Mouse (Mus musculus): ENCODE measurements around the gene Olfr169.

Gene Olfr169

DNA sequence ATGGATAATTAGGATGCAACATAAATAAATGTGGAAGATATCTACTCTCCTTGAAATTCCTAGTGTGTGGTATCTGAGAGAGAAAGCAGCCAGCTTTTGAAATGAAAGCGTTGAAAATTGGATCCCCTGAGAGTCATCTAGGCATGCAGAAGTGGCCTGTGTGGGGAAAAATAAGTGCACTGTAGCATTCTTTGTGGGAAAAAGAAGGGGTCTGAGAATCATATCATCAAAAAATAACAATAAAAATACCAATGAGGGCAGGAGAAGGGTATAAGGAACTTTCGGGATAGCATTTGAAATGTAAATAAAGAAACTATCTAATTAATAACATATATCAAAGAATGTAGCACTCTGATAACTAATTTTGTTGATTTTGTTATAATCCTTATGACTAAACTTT is at the start of gene Olfr169:
Olfr169 (minus strand) TSS at position 101 of the 400 bp plus-strand sequence.
- 95% methylated on average over 2 of the region's 2 CpGs for WGBS

GRCm38 (mm10) chr16:19611782-19612181 is 40.2 kb upstream of the Olfr169 start, which contains the start of gene Olfr170:
Gene Olfr170, minus strand, starts transcription at chr16:19611882.
- WGBS = 98% methylated on average over 2 of the region's 2 CpGs

DNA sequence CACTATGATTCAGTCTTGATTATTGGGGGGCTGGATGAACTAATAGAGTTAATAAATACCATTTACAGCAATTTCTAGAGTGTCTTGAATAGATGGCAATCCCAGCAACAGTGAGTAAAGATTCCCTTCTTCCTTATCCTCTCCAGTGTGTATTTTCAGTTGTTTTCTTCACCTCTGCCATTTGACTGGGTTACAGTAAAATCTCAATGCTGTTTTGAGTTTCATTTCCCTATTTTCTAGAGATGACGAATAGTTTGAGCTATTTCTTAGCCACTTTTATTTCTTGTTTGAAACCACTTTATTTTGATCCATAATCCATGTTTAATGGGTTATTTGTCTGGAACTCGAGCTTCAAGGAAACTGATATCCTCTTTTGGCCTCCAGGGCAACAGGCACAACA is 31.6 kb upstream of the Olfr169 start:
- 56% methylated on average over 2 of the region's 2 CpGs for WGBS

DNA sequence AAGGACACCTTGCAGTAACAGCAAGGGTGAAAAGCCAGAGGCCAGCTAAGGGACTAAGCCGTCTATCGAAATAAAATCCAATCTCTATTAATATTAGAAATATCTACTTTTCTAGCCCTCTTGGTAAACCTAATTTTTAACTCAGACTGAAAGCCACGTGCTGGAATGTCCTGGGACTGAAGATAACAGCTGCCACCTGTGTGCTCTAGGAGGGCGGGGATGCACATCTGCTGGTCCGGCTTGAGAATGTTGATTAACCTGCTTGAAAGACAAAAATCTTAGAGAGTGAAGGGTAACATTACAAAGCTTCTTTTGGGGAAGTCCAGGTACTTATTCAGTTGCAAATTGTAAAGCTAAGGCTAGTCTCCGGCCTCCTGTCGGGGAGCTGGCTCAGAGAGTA is 18.2 kb downstream of the Olfr169 start:
- WGBS = 90% methylated on average over 7 of the region's 7 CpGs

- 97% methylated on average over 3 of the region's 3 CpGs for WGBS
Measured at GRCm38 (mm10) chr16:19552246-19552645, 19.4 kb downstream of the Olfr169 start.

DNA sequence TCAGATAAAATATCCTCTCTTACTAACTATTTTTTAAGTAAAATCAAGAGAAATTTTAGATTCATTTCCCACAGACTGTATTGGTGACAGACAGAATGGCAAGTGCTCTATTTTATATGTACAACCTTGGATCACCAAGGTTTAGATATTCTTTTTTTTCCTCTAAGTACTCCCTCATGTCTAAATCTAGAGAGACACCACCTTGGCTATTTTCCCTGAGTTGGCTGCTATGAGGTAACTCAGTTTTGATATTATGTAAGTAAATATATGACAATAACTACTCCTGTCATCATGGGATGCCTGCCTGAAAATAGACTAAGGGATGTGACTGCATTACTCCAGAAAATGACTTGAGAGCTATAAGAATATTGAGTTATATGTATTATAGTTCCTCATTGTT is 36.2 kb downstream of the Olfr169 start, which contains the start of gene Olfr168:
Olfr168 (minus strand) TSS at position 101 of the 400 bp plus-strand sequence.

GRCm38 (mm10) chr16:19522166-19522565 is 49.4 kb downstream of the Olfr169 start, which contains the start of gene Olfr167:
Gene Olfr167, minus strand, starts transcription at chr16:19522266.
- WGBS = 94% methylated on average over 2 of the region's 2 CpGs
